Mouse (Mus musculus): ENCODE data around the gene Armt1.

DNA sequence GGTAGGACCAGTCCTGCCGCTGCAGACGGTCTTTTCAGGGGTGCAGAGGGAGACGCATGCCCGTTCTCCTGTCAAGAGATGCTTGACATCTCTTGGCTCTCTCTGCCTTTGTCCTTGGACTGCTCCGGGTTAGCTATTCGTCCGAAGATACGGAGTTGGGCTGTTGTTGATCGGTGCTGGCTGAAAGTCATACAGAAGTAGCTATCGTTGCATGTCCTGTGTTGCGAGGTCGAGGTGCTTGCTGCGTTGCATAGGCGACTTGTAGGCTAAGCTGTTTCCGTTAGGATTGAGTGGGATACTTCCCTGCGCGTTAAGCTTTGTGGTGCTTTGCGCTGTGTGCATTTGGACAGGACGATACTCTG is 43.9 kb upstream of the Armt1 start:
- TF ChIP-seq CTCF (IDR thresholded peaks at IDR 0.05; ENCODE audit: extremely low read depth, insufficient read depth, insufficient read length, insufficient replicate concordance) (no peak), POLR2A (IDR thresholded peaks at IDR 0.05; ENCODE audit: low read depth, low read length) (no peak)

All from spleen, adult 2 months (tissue).